Mouse (Mus musculus): ENCODE data around the gene Chd5.

- no peak for TF ChIP-seq CTCF (IDR thresholded peaks at IDR 0.05; ENCODE audit: extremely low read depth, insufficient read depth, low read length)
- no peak for TF ChIP-seq POLR2A (IDR thresholded peaks at IDR 0.05; ENCODE audit: extremely low read depth, insufficient read depth, low read length)
Observed at GRCm38 (mm10) chr4:152424341-152424740, 85.9 kb downstream of the Chd5 start.
